Mouse (Mus musculus) layer of hippocampus, postnatal 36 days (tissue): ENCODE results near the gene Spic. TPM values are rescaled to one million over a fixed set of nuclear protein-coding genes. Genes with fewer than 3 reads are reported as not detected.
"Not testable (repeated sequence)": the region's sequence is repeated elsewhere in the genome, so short reads cannot be mapped to it uniquely, and the experiment has no call there.

Experiments used
- DNase-seq, 2 experiments: peaks; one replicate each; pipeline ENCODE4 v3.0.0; 2022
- total RNA-seq, 2 experiments: library from RNA; stranded (reverse); gene quantifications; 2 replicates each; pipeline ENCODE4 v1.2.3; 2021

Spic gene
- total RNA-seq, result not detected

GRCm38 (mm10) chr10:88684925-88685324 is at the start of gene Spic:
Gene Spic, minus strand, starts transcription at chr10:88685015.
- DNase-seq, result no peak

- no peak for DNase-seq
Observed at GRCm38 (mm10) chr10:88732309-88732622, 47.5 kb upstream of the Spic start.

- no peak for DNase-seq
Observed at GRCm38 (mm10) chr10:88731496-88732308, 46.9 kb upstream of the Spic start.

- peak; percentile 92 for DNase-seq
Observed at GRCm38 (mm10) chr10:88730571-88731495, 46.0 kb upstream of the Spic start, which contains the start of gene Arl1. Gene Arl1, plus strand, starts transcription at chr10:88730858.

GRCm38 (mm10) chr10:88728166-88728565 is 43.4 kb upstream of the Spic start:
- no peak for DNase-seq

DNA sequence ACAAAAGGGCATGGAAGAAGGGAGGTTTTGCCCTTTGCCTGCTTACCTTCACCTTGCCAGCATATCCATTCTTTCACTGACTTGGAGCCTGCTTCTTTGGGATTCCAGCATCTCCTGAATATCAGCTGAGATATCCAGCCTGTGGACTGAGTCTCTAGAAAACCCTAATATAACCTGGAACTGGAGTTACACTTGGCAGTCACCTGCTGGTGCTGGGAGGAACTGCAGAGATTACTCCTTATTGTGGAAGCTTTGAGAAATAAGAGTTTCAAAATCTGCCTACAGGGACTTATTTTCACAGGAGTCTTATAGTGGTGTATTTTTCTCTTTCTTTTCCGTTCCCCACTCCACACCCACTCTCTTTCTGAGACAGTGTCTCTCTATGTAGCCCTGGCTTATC is 42.3 kb upstream of the Spic start:
- DNase-seq, result peak in 1 of 2 experiments; percentile 11

- no peak for DNase-seq
Observed at GRCm38 (mm10) chr10:88725343-88725742, 40.5 kb upstream of the Spic start.

- DNase-seq, result no peak
Observed at GRCm38 (mm10) chr10:88719618-88720017, 34.8 kb upstream of the Spic start.

- no peak for DNase-seq
Observed at GRCm38 (mm10) chr10:88717756-88718025, 32.9 kb upstream of the Spic start.

DNA sequence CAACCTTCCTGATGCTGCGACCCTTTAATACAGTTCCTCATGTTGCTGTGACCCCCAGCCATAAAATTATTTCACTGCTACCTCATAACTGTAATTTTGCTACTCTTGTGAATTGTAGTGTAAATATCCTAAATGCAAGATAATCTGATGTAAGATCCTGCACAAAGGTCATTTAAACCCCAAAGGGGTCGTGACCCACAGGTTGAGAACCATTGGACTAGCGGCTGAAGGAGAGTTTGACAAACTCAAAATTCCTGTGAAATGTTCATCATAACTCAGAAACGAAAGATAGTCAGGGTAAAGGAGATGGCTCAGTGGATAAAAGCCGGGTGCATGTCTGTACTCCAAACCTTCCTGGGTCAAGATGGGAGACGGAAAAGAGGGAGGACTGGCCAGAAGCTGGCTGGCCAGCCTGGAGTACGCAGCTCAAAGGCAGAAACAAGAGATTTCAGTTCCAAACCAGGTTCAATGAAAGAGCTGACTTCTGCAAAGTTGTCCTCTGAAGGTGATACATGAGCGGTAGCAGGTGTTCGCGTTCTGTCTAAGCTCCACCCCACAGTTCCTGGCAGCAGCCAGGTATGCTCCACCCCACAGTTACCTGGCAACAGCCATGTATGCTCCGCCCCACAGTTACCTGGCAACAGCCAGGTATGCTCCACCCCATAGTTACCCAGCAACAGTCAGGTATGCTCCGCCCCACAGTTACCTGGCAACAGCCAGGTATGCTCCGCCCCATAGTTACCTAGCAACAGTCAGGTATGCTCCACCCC is 32.4 kb upstream of the Spic start:
- no peak for DNase-seq

- no peak for DNase-seq
Observed at GRCm38 (mm10) chr10:88715621-88716020, 30.8 kb upstream of the Spic start.

DNA sequence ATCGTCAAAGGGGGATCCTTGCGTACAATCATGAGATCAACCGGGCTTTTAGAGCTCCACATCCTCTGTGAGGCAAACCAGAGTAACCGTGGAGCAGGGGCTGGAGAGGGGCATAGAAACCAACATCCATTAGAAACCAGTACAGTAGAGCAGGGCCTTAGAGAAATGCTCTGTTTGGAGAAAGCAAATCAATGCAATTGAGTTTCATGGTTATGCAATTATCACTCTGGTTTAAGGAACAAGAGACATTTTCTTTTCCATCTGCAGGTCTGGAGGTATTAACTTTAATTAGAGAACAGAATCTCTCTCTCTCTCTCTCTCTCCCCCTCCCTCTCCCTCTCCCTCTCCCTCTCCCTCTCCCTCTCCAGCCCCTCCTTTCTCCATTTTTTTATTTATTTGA is 29.9 kb upstream of the Spic start:
- DNase-seq, result no peak

DNA sequence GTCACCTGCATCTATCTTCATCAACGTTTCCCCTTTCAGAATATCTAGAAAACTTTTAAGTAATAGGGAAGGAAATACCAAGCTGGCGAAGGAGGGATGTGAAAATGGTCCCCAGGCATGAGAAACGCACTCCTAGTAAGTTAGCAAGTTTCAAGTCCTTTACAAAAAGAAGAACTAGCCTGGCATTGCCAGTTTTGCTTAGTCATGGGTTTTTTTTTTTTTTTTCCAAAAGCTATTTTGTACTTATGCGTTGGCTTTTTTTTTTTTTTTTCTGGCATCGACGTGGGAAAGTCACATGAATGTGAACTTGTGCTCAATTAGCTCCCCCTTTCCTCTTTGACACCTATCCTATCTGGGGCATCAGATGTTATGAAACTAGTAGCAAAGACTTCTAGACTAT is 27.5 kb upstream of the Spic start:
- no peak for DNase-seq

DNA sequence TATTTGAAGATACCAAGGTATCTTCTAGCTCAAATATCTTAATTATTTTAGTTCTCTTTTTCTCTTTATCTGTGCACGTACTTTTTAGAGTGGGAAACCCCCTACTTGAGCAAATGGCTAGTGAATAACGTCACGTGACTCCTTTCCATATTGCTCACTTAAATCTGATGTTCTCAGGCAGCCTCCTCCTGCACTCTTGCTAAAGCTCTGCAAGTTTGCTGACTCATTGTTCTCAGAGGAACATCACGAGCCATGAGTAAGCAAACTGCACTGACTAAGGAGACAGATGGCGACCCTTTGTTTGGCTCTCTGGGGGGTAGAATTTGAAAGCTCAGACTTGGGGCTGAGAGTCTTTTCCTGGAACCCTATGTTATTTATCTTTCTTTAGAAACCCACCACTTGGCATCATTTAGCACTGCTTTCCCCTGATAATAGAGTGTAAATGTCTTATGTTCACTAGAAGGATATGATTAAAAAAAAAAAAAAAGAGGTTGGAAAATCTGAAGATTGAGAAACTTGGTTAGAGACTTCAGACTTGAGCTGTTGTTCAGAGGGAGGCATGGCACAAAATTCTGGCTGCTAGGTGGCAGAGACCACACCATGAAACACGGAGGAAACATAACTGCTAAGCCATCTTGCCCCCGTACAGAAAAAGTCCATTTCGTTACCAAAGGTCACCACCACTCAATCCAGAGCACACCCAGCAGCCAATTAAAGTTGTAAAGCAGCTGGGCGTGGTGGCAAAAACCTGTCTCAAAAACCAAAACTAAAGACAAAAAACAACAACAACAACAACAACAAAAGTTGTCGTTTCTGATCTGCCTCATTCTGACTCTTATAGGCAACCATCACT is 24.1 kb upstream of the Spic start:
- DNase-seq, result peak; percentile 33 to 39

DNA sequence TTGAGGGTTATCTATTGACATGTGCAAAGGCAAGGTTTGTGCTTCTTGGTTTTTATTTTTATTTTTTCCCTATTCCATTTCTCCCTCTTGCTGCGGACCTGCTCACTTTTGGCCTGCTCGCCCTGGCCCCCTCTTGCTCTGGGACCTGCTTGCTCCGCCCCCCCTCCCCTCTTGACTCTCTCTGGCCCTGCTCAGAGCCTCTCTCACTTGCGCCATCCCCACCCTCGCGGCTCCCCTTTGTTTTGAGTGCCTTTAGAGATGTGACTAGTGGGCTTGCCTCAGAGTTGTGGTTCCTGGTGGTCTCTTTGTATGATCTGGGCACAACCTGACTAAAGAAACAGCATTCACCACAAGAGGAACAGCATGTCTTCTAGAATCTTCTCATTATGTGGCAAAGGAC is 16.1 kb upstream of the Spic start:
- DNase-seq, result no peak

DNA sequence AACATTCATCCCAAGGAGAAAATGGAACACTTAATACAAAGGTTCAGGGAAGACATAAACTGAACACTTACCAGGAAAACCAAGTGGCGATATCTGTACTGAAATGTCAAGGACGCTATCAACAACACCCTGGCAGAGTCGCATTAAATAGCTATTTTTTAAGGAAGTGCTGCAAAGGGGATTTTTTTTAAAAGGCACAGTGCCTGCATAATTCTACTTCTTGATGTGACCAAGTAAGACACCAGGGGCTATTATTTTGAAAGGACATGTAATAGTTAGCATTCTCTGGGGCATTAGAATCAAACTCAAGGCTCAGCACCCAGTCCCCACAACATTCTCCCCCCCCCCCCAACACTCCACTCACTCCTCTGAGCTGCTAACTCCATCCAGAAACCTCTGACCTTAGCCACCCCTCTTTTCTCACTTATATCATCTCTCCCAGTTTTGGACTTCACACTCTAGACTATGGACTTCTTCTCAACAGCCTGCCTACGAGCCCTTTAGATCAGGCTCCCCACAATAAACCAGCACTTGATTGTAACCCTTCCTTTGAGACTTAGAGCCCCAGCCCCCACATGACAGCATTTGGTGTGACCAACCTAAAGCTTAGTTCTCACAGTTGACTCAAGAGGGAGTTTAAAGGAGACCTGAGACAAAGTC is 1.8 kb downstream of the Spic start:
- no peak for DNase-seq

GRCm38 (mm10) chr10:88672825-88673224 is 12.0 kb downstream of the Spic start:
- DNase-seq, result no peak

DNA sequence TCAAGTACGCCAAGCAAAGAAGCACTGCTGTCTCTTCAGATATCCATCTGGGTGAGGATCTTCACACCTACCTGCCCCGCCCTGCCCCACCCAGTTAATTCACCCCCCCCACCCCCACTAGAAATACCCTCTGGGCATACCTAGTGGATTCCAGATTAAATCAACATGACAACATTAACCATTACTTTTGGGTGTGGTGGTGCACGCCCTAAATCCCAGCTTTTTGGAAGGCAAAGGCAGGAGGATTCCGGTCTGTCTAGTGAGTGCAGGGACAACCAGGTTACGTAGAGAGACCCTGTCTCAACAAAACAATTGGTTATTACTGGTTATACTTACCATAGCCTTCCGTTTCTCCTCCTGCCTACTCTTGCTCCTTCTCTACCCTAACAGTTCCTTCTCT is 12.7 kb downstream of the Spic start:
- no peak for DNase-seq

GRCm38 (mm10) chr10:88669719-88670118 is 15.1 kb downstream of the Spic start:
- peak; percentile 15 to 27 for DNase-seq

- not testable (repeated sequence) for DNase-seq
Observed at GRCm38 (mm10) chr10:88663856-88664255, 21.0 kb downstream of the Spic start.

DNA sequence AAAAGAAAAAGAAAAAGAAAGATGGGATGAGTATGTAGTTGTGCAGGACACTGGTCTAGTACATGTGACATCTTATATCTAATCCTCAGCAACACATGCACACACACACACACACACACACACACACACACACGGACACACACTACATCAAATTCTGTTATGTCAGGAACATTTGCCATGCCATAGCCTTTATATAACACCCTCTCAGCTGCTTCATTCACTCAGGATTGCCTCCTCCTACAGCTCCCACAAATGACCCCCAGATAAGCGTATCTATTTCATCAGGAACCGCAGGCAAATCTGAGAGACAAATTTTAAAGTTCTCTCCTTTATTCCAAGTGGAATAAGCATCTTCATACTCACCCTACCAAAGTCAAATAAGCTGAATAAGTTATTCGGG is 25.9 kb downstream of the Spic start:
- no peak for DNase-seq

DNA sequence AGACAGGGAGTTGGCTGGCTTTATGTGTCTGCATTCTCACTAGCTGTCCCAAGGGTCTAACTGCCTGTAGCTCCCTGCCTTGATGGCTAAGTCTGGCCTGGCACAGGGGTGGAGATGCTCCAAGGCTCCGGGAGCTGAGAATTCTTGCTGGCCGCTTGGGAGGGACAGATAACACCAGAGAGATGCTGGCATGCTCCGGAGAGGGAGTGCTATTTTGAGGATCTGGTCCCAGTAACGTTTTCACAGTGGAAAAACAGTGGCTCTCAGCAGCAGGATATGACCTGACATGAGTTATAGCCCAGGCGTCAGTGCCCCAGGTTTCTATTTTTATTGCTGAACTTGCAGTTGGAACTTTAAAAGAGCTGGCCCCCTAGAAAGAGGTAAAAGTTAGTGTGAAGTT is 39.4 kb downstream of the Spic start:
- no peak for DNase-seq
